Mouse (Mus musculus) forebrain, embryonic 13.5 days (tissue): Measurements from ENCODE around the gene Nck1. TPM values are rescaled to one million over a fixed set of nuclear protein-coding genes. Genes with fewer than 3 reads are reported as not detected.
A peak's percentile ranks its signal among the peaks of the same experiment; 100 is the strongest.

Experiments
- ATAC-seq: fragments of 200-750 bp; cut with Nextera tagmentation; 2 replicates; pipeline ENCODE4 v1.8.0; 2017
- H3K27ac ChIP-seq: fragments of 300-500 bp; sonication (generic); 2 replicates; pipeline ENCODE4 v1.5.1; 2015; ENCODE audit warnings: inconsistent platforms, mild to moderate bottlenecking, moderate library complexity
- H3K27me3 ChIP-seq: fragments of 300-500 bp; sonication (generic); 2 replicates; pipeline ENCODE4 v1.6.1; 2015; ENCODE audit warnings: mild to moderate bottlenecking, inconsistent platforms
- H3K36me3 ChIP-seq: fragments of 300-500 bp; sonication (generic); 2 replicates; pipeline ENCODE4 v1.6.1; 2015; ENCODE audit warnings: mild to moderate bottlenecking, inconsistent platforms; ENCODE audit not compliant: poor library complexity, severe bottlenecking
- H3K4me1 ChIP-seq: fragments of 300-500 bp; sonication (generic); 2 replicates; pipeline ENCODE4 v1.6.1; 2015; ENCODE audit warnings: inconsistent platforms
- H3K4me2 ChIP-seq: fragments of 300-500 bp; sonication (generic); 2 replicates; pipeline ENCODE4 v1.6.1; 2015; ENCODE audit warnings: inconsistent platforms, mild to moderate bottlenecking, moderate library complexity
- H3K4me3 ChIP-seq: fragments of 300-500 bp; sonication (generic); 2 replicates; pipeline ENCODE4 v1.5.1; 2015; ENCODE audit warnings: mild to moderate bottlenecking, inconsistent platforms
- H3K9ac ChIP-seq: fragments of 300-500 bp; sonication (generic); 2 replicates; pipeline ENCODE4 v1.6.1; 2015; ENCODE audit warnings: mild to moderate bottlenecking, inconsistent platforms
- H3K9me3 ChIP-seq: fragments of 300-500 bp; sonication (generic); replicated peaks from 2 replicates; pipeline ENCODE4 v1.6.1; 2016; ENCODE audit warnings: inconsistent platforms
- WGBS: fragments of 180-500 bp; shearing (Covaris S2); methylation state at CpG from one replicate; pipeline ENCODE4 v1.1.7; 2015; 5-methylcytosine and 5-hydroxymethylcytosine counted together
- polyA plus RNA-seq: library from polyadenylated mRNA; unstranded; fragments of >200 nt; fragmentation: Nextera tagmentation; extraction: Ambion mirVana; gene quantifications from 2 replicates; pipeline ENCODE4 v1.2.1, GENCODE M21; 2015

The Nck1 gene
- polyA plus RNA-seq, 1 experiment from 2014 or later: 54.6 TPM

DNA sequence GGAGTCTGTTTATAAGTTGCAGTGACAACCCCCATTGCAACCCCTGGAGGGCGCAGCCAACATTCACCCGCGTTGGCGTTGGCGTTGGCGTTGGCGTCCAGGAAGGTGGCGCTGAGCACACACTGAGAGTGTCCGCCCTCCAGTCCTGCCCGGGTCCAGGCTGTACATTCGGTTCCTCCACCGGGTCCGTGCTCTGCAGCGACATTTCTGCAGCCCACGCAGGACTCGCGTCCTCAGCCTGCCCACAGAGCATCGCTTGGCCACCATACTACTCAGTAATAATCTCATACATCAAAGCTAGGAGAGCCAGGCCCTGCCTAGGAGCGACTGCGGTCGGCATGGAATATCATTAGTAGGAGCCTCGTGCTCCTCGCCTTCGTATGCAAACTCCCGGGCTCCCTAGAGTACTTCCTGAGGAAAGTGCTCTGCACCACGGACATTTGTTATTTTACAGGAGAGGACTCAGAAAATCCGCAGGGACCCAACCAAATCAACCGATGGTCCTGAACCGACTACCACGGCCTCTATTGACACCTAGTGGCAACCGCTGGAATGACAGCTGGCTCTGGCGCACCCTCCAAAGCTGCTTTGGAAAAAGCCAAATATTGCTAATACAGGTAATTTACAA is 99.8 kb downstream of the Nck1 start:
- H3K4me1 ChIP-seq: peaks cover 7% of the 10 kb centered on the region
- H3K27ac ChIP-seq: peak overlapping the region; percentile 20; the same call in 1 of the 2 replicates
- H3K4me2 ChIP-seq: peak overlapping the region; percentile 81
- no peaks in the 10 kb centered on the region for H3K36me3 ChIP-seq
- peak overlapping the region; percentile 70 for H3K9ac ChIP-seq
- peak; percentile 92 for ATAC-seq
- H3K27me3 ChIP-seq: peaks cover 15% of the 10 kb centered on the region
- H3K9me3 ChIP-seq: no peaks in the 10 kb centered on the region
- H3K4me3 ChIP-seq: peak overlapping the region; percentile 53
- WGBS: 0% methylated on average over 32 of the region's 32 CpGs

Other genes with a start within 250 kb of the Nck1 start
- gene Il20rb, start 59.3 kb downstream of the Nck1 start, polyA plus RNA-seq: 0.66 and 0.76 TPM in 2 replicates
- gene Slc35g2, start 25.0 kb upstream of the Nck1 start, polyA plus RNA-seq: 8.1 and 8.5 TPM in 2 replicates
- gene Stag1, start 51.7 kb upstream of the Nck1 start, polyA plus RNA-seq: 51.5 and 54.4 TPM in 2 replicates